Mouse (Mus musculus): ENCODE results near the gene Prkar1a.
"Not testable (repeated sequence)": the region's sequence is repeated elsewhere in the genome, so short reads cannot be mapped to it uniquely, and the experiment has no call there.

Prkar1a gene

GRCm38 (mm10) chr11:109648510-109648909 is 695 bp upstream of the Prkar1a start:
- peak; percentile 23 to 33 for DNase-seq

GRCm38 (mm10) chr11:109649975-109650701 is 933 bp downstream of the Prkar1a start:
- DNase-seq, result peak; percentile 77 to 82

- peak; percentile 93 for DNase-seq
Measured at GRCm38 (mm10) chr11:109650788-109651565, 1.8 kb downstream of the Prkar1a start.

GRCm38 (mm10) chr11:109651566-109652024 is 2.4 kb downstream of the Prkar1a start:
- DNase-seq, result peak in 1 of 2 experiments; percentile 29

GRCm38 (mm10) chr11:109652505-109652904 is 3.3 kb downstream of the Prkar1a start:
- no peak for DNase-seq

GRCm38 (mm10) chr11:109653201-109653600 is 4.0 kb downstream of the Prkar1a start:
- DNase-seq, result peak in 1 of 2 experiments; percentile 26

- DNase-seq, result no peak
Measured at GRCm38 (mm10) chr11:109654581-109654980, 5.4 kb downstream of the Prkar1a start.

- no peak for DNase-seq
Measured at GRCm38 (mm10) chr11:109656232-109656631, 7.0 kb downstream of the Prkar1a start.

- not testable (repeated sequence) for DNase-seq
Measured at GRCm38 (mm10) chr11:109660526-109660925, 11.3 kb downstream of the Prkar1a start.

GRCm38 (mm10) chr11:109664293-109664692 is 15.1 kb downstream of the Prkar1a start:
- DNase-seq, result no peak

GRCm38 (mm10) chr11:109665424-109665823 is 16.2 kb downstream of the Prkar1a start:
- no peak for DNase-seq

GRCm38 (mm10) chr11:109666411-109666810 is 17.2 kb downstream of the Prkar1a start:
- DNase-seq, result no peak

- no peak for DNase-seq
Measured at GRCm38 (mm10) chr11:109667371-109667770, 18.2 kb downstream of the Prkar1a start.

GRCm38 (mm10) chr11:109668115-109668725 is 19.0 kb downstream of the Prkar1a start:
- DNase-seq, result no peak

- DNase-seq, result no peak
Measured at GRCm38 (mm10) chr11:109669149-109669708, 20.0 kb downstream of the Prkar1a start.

GRCm38 (mm10) chr11:109670026-109670916 is 21.1 kb downstream of the Prkar1a start:
- DNase-seq, result no peak

- DNase-seq, result no peak
Measured at GRCm38 (mm10) chr11:109671136-109672020, 22.2 kb downstream of the Prkar1a start.

GRCm38 (mm10) chr11:109672021-109672324 is 22.8 kb downstream of the Prkar1a start:
- no peak for DNase-seq

- no peak for DNase-seq
Measured at GRCm38 (mm10) chr11:109672396-109672795, 23.2 kb downstream of the Prkar1a start.

- DNase-seq, result no peak
Measured at GRCm38 (mm10) chr11:109672881-109673739, 23.9 kb downstream of the Prkar1a start.
